Mouse (Mus musculus): ENCODE measurements around the gene Ninl. TPM values are rescaled to one million over a fixed set of nuclear protein-coding genes. Genes with fewer than 3 reads are reported as not detected.

Ninl gene
- 1.9 TPM for polyA plus RNA-seq (2015; fragmentation: Illumina TruSeq; extraction: RNeasy Lipid Tissue Mini Kit (QIAGEN cat#74804); ENCODE audit: insufficient read depth, low replicate concordance)

DNA sequence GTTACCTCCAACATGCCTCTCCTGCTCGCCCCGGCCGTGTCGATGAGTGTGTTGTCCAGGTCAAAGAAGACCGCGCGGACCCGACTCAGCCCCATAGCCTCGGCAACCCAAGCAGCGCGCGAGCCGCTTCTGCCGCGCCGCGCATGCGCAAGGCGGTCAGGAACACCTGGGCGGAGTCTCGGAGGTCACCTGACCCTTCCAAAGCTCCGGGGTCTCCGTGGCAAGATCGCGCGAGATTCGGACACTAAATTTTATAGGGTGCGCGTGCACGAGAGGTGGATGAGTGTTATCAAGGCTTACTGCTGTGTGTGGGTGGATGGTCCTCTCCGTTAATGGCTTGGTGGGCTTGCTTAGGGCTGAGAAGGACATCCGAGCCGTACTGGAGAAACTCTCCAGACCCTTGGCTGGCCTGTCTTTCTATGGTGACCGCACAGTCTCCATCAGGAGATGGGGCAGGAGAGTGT lies at the start of gene Ninl, which contains the start of gene Nanp:
Ninl (minus strand) TSS at position 151 of the 464 bp plus-strand sequence.
Nanp (minus strand) TSS at position 167 of the 464 bp plus-strand sequence.

DNA sequence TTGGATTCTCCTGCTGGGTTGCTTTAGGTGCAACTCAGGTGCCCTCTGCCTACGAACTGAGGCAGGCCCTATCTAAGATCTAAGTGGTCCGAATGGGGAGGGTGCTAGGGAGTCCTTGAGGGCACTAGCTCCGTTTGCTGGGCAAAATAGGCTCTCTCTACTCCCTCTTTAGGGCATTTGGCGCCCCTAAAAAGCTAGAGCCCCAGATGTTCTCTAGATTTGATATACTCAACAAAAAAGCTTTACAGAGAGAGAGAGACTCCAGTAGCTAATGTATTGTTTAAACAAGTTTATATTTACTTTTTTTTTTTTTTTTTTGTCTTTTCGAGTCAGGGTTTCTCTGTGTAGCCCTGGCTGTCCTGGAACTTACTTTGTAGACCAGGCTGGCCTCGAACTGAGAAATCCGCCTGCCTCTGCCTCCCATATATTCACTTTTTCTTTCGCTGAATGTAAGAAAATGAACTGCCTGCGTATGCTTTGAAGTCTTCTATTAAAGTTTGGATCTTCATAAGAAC lies 134.2 kb downstream of the Ninl start, which contains the start of gene Gins1:
Gins1 (plus strand) TSS at position 465 of the 515 bp plus-strand sequence.

DNA sequence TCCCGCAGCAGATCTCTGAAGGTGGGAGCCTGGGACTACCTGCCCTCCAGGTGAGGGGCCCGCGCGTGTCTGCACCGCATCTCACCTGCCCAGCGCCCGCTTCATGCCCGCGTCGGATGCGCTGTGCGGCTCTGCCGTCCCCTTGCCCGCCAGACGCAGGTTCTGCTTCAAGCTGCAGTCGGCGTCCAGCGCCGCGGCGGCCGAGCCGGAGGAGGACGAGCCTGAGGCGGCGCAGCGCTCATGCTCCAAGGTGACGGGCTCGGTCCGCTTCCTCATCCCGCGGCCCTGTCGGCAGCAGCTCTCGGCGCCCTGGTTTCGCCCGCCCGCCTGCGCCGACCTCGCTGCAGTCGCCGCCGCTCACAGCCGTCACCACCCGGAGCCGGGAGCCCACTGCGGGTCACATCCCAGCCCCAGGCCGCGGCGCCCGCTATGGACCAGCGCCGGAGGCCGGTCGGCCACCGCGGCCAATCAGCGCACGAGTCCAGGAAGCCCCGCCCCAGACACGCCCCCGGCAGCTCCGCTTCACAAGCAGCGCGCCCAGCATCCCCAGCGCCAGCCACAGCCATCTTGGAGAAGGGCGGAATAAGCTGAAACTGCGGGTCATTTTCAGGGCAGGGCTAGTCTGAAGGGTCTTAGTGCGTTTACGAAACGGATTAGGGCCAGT lies 134.8 kb downstream of the Ninl start, which contains the start of gene Abhd12:
Abhd12 (minus strand) TSS at position 470 of the 664 bp plus-strand sequence.

Other genes with a start within 250 kb of the Ninl start
- 76.1 TPM for gene Abhd12, start 134.6 kb downstream of the Ninl start, polyA plus RNA-seq (2015; fragmentation: Illumina TruSeq; extraction: RNeasy Lipid Tissue Mini Kit (QIAGEN cat#74804); ENCODE audit: insufficient read depth, low replicate concordance)
- gene Gins1, start 134.0 kb downstream of the Ninl start, polyA plus RNA-seq (2015; fragmentation: Illumina TruSeq; extraction: RNeasy Lipid Tissue Mini Kit (QIAGEN cat#74804); ENCODE audit: insufficient read depth, low replicate concordance), result 11.7 TPM
- 21.0 TPM for gene Nanp, start within 50 bp of the Ninl start, polyA plus RNA-seq (2015; fragmentation: Illumina TruSeq; extraction: RNeasy Lipid Tissue Mini Kit (QIAGEN cat#74804); ENCODE audit: insufficient read depth, low replicate concordance)
- not detected for gene Gm14151, start 53.0 kb upstream of the Ninl start, polyA plus RNA-seq (2015; fragmentation: Illumina TruSeq; extraction: RNeasy Lipid Tissue Mini Kit (QIAGEN cat#74804); ENCODE audit: insufficient read depth, low replicate concordance)
- not detected for gene Gm14147, start 58.9 kb upstream of the Ninl start, polyA plus RNA-seq (2015; fragmentation: Illumina TruSeq; extraction: RNeasy Lipid Tissue Mini Kit (QIAGEN cat#74804); ENCODE audit: insufficient read depth, low replicate concordance)

All from spleen, adult 10 weeks (tissue).